Mouse (Mus musculus): ENCODE measurements at regions not wholly inside any gene's neighbourhood (a gene's known extent, or its start where the extent isn't known, plus 50 kb on each side); places are given as distances from the start of the nearest gene placed in this dataset.

DNA sequence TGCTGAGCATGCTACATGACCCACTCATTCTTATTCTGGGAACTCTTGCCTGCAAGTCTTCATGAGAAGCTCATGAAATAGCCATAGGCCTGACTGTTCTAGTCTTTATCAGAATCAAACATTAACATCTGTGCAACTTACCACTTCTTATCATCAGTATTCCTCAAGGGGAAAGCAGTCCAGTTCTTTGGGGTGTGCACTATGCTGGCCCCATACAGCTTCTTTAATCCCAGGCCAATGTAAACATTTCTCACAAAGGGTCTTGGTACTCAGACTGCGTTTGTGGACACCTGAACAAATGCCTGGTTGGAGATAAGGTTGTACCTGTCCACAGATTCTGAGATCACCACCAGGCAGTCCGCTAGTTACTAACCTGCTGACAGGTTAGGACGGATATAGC lies 51.3 kb downstream of the 3110018I06Rik start:
- DNase-seq (ENCODE audit: low spot score in 2 of 2): no peak

DNA sequence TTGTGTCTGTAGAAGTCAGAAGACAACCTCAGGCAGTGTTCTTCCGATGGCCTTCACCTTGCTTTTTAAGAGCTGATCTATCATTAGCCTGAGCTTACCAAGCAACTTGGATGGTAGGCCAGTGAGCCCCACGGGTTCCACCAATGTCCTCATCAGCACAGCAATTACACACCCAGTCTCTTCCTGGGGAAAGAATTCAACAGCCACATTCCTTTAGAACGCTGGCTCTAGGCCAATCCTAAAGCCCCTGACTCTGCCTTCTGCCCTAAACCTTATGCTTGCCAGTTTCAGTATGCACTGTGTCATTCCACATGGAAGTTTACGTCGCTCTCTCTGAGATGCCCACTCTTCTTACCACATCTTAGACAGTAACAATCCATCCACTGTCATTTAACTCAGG lies 52.8 kb downstream of the 3110018I06Rik start:
- no peak for DNase-seq (ENCODE audit: low spot score in 2 of 2)

GRCm38 (mm10) chr12:107547194-107547885 lies 58.9 kb downstream of the 3110018I06Rik start:
- DNase-seq (ENCODE audit: low spot score in 2 of 2): no peak

GRCm38 (mm10) chr12:107547886-107548448 lies 59.5 kb downstream of the 3110018I06Rik start:
- DNase-seq (ENCODE audit: low spot score in 2 of 2): no peak

DNA sequence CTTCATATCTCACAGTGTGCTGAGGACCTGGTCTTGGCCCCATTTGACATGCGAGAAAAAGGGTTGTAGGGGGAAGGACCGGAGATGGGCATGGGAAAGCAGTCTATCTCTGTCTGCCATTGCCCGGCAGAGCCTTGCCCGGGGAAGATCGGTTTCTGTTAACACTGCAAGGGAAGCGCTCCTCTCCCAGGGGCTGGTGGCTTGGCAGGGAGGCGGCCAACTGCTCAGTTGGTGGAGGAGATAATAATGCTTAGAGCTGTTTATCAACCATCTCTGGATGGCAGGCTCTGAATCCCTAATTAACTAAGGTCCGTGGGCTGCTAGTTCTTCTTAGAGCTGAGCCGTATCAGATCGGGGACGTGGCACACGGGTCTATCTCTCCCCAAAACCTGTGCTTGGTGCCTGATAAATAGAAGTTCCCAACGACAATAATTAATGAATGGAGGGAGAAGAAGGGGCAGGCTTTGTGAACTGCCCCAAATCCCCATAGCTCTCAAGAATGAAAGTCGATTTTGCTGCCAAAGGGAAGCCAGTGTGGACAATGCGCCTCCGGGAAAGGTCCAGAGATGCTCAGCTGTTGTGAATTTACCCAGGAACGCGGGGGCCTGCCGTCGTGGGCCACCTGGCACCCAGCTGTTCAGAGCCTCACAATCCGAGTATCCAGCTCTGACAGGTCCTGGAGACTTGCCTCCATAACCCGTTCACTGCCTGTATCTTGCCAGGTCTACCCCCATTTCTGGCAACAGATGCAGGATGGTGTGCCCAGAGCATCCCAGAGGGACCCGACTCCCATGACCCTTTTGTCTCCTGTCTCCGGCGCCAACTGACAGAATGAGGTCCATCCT lies 61.2 kb downstream of the 3110018I06Rik start:
- no peak for DNase-seq (ENCODE audit: low spot score in 2 of 2)

DNA sequence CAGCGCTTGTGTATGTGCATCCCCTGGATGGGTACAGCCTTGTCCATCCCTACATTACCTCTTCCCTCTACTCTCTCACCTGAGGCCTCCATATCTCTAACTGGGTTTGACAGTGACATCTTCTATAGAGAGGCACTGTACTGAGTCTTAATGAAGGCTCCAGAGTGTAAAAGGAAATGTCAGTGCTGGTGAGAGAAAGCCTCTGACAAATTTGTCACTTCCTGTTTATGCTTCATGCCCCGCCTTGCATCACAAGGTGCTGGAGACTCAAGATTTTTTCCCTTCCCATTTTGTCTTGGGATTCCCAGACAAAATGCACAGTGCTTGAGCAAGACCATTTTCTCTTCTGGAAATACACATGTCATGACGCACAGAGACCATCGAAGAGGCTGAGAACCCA lies 70.8 kb downstream of the 3110018I06Rik start:
- no peak for DNase-seq (ENCODE audit: low spot score in 2 of 2)

DNA sequence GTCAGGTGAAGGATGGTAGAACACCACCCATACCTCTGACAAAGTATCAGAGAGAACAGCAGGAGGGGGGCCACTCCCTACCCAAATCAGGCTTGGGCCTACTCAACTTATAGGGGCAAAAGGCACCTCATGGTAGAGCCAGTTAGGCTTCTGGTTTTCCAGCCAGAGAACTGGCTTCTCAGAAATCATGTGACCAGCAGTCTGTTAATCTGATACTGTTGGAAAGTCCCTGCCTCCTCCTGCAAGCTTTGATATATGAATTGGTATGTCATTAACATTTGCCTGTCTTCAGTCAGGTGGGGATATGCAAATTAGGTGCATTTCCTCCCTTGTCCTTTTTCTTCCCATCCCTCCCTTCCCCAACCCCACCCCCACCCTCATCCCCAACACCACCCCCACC lies 71.7 kb downstream of the 3110018I06Rik start:
- DNase-seq (ENCODE audit: low spot score in 2 of 2): no peak

- no peak for DNase-seq (ENCODE audit: low spot score in 2 of 2)
These were observed 84.2 kb downstream of the 3110018I06Rik start for GRCm38 (mm10) chr12:107572586-107572985.

- no peak for DNase-seq (ENCODE audit: low spot score in 2 of 2)
These were observed 91.1 kb downstream of the 3110018I06Rik start for GRCm38 (mm10) chr12:107579508-107579907.

DNA sequence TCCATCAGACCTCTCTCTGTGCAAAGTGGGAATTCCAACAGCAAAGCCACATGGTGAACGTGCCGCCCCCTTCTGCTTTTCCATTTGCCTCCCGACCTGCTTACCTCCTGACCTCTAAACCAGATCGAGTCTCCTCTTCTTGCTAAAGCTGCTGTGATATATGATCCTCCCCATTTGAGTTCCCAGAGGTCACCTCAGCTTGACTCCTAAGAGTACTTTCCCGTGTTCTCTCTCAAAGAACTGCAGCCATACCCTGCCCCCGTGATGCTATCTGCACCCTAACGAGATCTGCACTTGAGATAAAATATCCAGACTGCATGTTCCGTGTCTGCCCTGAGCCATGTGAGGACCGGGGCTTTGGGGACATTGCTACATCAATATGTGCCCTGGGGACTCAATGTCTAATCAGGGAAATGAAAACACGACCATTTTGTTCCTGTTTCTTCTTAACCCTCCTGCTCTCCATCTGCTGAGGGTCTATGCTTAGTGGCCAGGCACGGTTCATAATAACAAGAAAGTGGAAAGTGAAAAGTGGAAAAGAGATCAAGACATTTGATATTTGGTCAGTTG lies 94.8 kb downstream of the 3110018I06Rik start:
- DNase-seq (ENCODE audit: low spot score in 2 of 2): no peak

DNA sequence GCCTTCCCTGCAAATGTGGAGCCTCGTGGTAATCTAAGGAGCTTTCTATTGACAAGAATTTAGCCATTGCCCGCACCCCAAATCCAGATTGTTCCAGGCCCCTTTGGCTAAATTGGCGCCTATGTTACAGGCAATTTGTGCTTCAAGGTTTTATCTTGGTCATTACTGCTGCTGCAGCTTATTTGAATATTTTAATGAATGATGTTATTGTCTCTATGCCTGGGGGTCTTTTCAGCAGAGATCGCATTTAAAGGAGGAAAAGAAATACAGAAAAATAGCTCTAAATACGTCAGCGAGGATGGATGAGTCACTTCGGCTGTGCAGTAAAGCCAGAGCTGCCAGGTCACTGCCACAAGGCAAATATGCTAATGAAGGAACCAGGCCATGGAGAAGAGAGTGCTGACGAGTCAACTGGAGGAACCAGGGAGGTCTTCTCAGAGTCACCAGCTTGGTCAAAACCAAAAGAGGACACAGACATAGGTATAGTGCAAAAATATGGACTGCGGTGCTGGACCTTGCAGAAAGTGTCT lies 97.3 kb downstream of the 3110018I06Rik start:
- DNase-seq (ENCODE audit: low spot score in 2 of 2): no peak

DNA sequence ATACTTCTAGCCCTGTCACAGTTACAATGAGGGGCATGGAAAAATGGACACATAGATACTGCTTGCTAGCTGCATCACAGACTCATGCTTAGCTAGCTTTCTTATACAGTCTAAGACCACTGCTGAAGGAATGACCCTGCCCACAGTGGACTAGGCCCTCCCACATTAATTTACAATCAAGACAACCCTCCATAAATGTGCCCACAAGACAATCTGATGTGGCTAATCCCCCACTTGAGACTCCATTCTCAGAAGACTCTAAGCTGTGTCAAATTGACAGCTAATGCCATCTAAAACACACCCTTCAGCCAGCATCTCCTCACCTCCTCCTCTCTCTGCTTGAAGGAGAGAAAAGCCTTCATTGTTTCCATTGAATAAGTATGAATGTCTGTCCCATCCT lies 107.8 kb downstream of the 3110018I06Rik start:
- DNase-seq (ENCODE audit: low spot score in 2 of 2): no peak

GRCm38 (mm10) chr12:107600576-107600975 lies 112.1 kb downstream of the 3110018I06Rik start:
- DNase-seq (ENCODE audit: low spot score in 2 of 2): no peak

GRCm38 (mm10) chr12:107608966-107609365 lies 120.5 kb downstream of the 3110018I06Rik start:
- no peak for DNase-seq (ENCODE audit: low spot score in 2 of 2)

GRCm38 (mm10) chr12:107609986-107610385 lies 121.6 kb downstream of the 3110018I06Rik start:
- no peak for DNase-seq (ENCODE audit: low spot score in 2 of 2)

DNA sequence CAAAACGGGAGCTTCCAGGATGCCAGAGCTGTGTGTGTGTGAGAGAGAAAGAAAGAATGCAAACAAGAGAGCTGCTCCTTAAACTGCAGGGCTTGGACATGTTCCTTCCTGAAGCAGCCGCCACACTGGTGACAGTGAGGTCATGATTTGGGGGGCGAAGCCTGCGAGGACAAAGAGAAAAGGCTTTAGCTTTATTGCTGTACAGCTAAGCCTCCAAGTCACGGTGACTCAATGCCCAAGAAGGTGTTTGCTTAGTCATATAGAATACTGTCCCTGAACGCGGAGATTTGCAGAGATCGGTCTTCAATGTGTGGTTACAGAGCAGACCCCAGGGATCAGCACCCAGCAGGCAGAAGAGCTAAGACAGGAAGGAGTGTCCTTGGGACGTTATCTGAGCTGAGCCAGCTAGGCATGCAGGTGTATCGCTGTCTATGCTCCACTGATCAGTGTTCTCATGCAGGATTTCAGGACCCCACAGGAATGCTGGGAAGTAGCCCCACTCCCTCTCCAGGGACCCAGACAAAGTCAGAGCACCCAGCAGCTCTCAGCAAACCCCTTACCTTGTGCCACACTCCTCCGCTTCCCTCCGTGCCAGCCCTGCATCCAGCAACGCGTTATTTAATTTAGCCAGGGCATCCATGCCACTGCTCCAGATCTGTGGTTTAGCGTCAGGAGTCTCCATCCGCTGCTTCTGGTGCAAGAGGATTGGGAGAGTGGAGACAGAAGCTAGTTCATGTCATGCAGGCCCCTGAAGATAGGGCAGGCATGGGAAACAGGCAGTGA lies 129.0 kb downstream of the 3110018I06Rik start:
- no peak for DNase-seq (ENCODE audit: low spot score in 2 of 2)

DNA sequence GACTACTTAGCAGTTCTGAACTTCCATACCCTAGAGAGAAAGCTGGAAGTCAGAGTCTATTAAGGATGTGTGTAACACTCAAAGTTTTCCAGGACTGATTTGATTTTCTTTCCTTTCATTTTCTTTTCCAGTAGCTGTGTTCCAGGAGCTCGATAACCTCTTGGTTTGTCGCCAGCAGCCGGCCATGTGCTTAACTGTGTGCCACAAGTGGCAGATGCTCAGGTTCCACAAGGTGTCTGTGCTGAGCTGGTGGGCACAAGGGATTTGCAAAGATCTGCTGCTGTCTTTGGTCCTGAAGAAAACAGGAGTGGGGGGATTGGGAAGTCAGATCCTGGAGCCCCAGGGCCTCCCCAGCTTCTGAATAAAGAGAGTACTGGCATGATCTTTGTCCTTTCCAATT lies 136.0 kb downstream of the 3110018I06Rik start:
- DNase-seq (ENCODE audit: low spot score in 2 of 2): no peak

- no peak for DNase-seq (ENCODE audit: low spot score in 2 of 2)
These were observed 159.6 kb downstream of the 3110018I06Rik start for GRCm38 (mm10) chr12:107648008-107648407.

DNA sequence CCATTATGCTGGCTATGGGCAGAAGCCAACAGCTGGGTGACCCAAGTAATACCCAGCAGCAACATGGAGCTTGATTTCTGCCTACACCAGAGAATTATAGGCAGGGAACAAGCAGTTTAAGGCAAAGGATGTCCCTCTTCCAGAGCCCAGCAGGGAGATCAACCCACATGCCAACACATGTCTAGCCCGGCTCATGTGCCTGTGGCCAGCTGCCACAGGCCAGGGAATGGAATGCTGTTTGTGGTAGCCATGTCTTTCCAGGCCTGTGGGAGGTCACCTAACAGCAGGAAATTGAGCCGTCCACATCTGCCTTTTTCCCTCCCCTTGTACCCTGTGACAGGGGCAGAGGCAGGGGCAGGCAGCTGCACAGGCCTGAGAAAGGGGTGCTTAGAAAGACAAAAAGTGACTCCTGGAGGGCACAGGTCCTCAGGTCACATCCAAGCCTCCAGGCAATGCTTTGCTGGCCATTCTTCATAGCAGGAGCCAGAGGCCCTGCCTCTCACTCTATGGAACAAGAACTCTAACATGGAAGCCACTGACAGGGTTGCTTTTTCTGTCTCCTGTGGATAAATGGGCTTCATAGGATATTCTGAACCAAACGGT lies 163.8 kb downstream of the 3110018I06Rik start:
- no peak for DNase-seq (ENCODE audit: low spot score in 2 of 2)

DNA sequence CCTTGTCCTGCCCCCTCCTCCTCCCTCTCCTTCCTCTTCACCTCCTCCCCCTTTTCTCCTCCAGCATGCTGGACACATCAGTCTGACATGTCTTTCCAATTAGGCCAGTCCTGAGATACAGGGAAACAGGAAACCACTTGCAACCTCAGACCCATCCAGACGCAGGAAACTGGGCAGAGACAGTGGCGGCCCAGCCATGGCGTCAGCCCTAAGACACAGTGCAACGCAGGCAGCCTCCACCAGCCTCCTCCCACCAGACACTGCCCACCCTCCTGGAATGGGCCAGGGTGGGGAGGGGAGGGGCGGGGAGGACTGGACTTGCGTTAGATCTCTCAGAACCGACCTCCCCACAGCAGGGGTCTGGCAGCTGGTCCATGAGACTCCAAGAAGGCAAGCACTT lies 164.7 kb downstream of the 3110018I06Rik start:
- DNase-seq (ENCODE audit: low spot score in 2 of 2): no peak

GRCm38 (mm10) chr12:107656846-107657245 lies 168.4 kb downstream of the 3110018I06Rik start:
- no peak for DNase-seq (ENCODE audit: low spot score in 2 of 2)
